Mouse (Mus musculus): ENCODE data around the gene Adgrg6. TPM values are rescaled to one million over a fixed set of nuclear protein-coding genes. Genes with fewer than 3 reads are reported as not detected.

Gene Adgrg6
- polyA plus RNA-seq, 1 experiment = 1.1 TPM

DNA sequence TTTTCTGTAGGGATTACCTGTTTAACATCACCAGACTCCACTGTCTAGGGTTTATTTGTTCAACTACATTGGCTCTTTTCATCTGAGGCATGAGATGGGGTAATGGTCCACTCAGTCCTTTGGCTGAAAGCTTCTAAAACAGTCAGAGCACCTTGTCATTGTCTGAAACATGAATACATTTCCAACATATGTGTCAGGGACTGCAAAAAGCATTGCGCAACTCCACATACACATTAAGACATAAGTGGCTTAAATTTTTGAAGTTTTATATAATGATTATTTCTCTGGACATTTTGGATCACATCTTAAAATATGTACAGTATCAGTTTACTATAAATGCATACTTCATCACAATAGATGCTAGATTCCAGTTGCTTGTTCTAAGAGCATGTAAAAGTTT, 14.8 kb downstream of the Adgrg6 start:
- WGBS = 98% methylated on average over 1 of the region's 1 CpGs
- no peak for DNase-seq
- Histone ChIP-seq H3K4me1 (replicated peaks; ENCODE audit: control insufficient read depth, insufficient read depth, low read length) (no peaks in the 10 kb centered on the region), H3K4me3 (ENCODE audit: control insufficient read depth, insufficient read depth, low read length) (no peak overlapping the region), H3K27ac (ENCODE audit: control insufficient read depth, insufficient read depth, low read length) (no peak overlapping the region), H3K27me3 (ENCODE audit: control insufficient read depth, insufficient read depth, low read length) (no peaks in the 10 kb centered on the region), H3K36me3 (ENCODE audit: control insufficient read depth, insufficient read depth, low read length) (no peaks in the 10 kb centered on the region)
- TF ChIP-seq CTCF (IDR thresholded peaks at IDR 0.05; ENCODE audit: borderline replicate concordance, control insufficient read depth, extremely low read depth, insufficient read depth, low read length, poor library complexity) (no peak), POLR2A (IDR thresholded peaks at IDR 0.05; ENCODE audit: control insufficient read depth, extremely low read depth, insufficient read depth, low read length, poor library complexity) (no peak)

DNA sequence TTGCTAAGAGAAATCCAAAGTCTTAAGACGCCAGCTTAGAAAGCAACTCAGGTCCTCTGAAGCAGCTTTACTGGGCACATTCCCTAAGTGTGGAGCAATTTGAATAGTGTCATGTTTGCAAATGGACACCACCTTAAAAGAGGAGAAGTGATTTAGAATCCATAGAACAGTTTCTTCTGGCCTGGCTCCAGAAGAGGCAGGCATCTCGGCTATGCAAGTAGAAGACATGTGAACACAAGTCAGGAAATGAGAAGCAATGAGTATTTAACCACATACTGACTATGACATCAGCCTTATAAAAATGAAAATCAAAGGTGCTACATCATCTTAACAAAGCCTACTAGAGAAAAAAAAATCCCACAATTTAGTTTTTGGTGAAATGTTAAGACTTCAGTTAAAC, 17.7 kb downstream of the Adgrg6 start:
- Histone ChIP-seq H3K4me3 (ENCODE audit: control insufficient read depth, insufficient read depth, low read length) (no peak overlapping the region), H3K4me1 (replicated peaks; ENCODE audit: control insufficient read depth, insufficient read depth, low read length) (no peaks in the 10 kb centered on the region), H3K27ac (ENCODE audit: control insufficient read depth, insufficient read depth, low read length) (no peak overlapping the region), H3K27me3 (ENCODE audit: control insufficient read depth, insufficient read depth, low read length) (no peaks in the 10 kb centered on the region), H3K36me3 (ENCODE audit: control insufficient read depth, insufficient read depth, low read length) (no peaks in the 10 kb centered on the region)
- WGBS = 72% methylated on average over 2 of the region's 2 CpGs
- TF ChIP-seq CTCF (IDR thresholded peaks at IDR 0.05; ENCODE audit: borderline replicate concordance, control insufficient read depth, extremely low read depth, insufficient read depth, low read length, poor library complexity) = no peak
- TF ChIP-seq POLR2A (IDR thresholded peaks at IDR 0.05; ENCODE audit: control insufficient read depth, extremely low read depth, insufficient read depth, low read length, poor library complexity) = no peak
- no peak for DNase-seq

DNA sequence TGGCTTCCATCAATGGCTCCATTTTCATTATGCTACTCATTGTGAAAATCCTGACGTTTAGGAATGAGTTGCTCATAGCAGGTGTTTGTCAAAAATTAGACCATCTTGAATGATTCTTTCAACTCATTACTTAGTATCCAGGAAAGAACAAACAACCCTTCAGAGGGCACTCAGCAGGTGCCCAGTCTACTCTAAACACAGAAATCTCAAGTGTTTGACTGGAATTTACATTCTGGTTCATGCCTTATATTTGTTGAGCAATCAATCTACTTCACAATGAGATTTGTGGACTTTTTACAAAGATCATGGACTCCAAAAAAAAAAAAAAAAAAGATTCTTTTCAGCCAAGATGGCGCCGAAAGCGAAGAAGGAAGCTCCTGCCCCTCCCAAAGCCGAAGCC, 22.7 kb downstream of the Adgrg6 start:
- DNase-seq = no peak
- Histone ChIP-seq H3K4me3 (ENCODE audit: control insufficient read depth, insufficient read depth, low read length) (no peak overlapping the region), H3K27ac (ENCODE audit: control insufficient read depth, insufficient read depth, low read length) (no peak overlapping the region), H3K27me3 (ENCODE audit: control insufficient read depth, insufficient read depth, low read length) (no peaks in the 10 kb centered on the region), H3K4me1 (replicated peaks; ENCODE audit: control insufficient read depth, insufficient read depth, low read length) (no peaks in the 10 kb centered on the region), H3K36me3 (ENCODE audit: control insufficient read depth, insufficient read depth, low read length) (no peaks in the 10 kb centered on the region)
- 98% methylated on average over 5 of the region's 5 CpGs for WGBS
- TF ChIP-seq POLR2A (IDR thresholded peaks at IDR 0.05; ENCODE audit: control insufficient read depth, extremely low read depth, insufficient read depth, low read length, poor library complexity) = no peak
- no peak for TF ChIP-seq CTCF (IDR thresholded peaks at IDR 0.05; ENCODE audit: borderline replicate concordance, control insufficient read depth, extremely low read depth, insufficient read depth, low read length, poor library complexity)

DNA sequence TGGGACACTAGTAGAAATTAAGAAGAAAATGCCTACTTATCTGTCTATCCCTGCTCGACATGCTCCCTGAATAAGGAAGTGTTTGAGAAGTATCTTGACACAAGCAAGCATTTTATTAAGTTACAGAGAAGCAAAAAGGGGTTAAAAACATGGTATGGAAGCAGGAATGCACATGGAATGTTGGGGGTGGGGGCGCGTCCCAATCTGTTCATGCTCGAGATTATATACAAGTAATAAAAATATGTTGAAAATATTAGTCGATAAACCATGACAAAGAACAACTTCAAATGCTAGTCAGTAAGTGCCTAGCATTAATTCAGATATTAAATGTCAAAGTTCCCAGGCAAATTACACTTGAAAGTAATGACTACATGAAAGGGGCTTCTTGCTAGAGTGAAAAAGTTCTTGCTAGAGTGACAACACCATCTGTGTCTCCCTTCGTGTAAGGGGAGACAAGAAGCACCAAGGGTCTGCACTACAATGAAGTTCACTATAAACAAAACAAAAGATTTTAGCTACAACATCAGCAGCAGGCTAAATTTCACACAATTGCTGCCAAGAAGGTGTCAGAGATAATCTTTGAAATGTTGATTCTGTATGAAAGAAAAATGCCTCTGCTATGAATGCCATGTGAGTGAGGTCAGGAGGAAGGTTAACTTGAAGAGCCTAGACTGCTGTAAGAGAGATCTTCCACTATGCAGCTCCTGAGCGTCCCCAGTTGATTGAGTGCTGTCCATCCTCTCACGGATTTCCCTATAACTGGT, 24.4 kb downstream of the Adgrg6 start:
- 89% methylated on average over 8 of the region's 8 CpGs for WGBS
- TF ChIP-seq POLR2A (IDR thresholded peaks at IDR 0.05; ENCODE audit: control insufficient read depth, extremely low read depth, insufficient read depth, low read length, poor library complexity) (no peak), CTCF (IDR thresholded peaks at IDR 0.05; ENCODE audit: borderline replicate concordance, control insufficient read depth, extremely low read depth, insufficient read depth, low read length, poor library complexity) (no peak)
- no peaks in the 10 kb centered on the region for H3K4me1 ChIP-seq (replicated peaks; ENCODE audit: control insufficient read depth, insufficient read depth, low read length)
- H3K4me3 ChIP-seq (ENCODE audit: control insufficient read depth, insufficient read depth, low read length) = no peak overlapping the region
- no peak overlapping the region for H3K27ac ChIP-seq (ENCODE audit: control insufficient read depth, insufficient read depth, low read length)
- DNase-seq = no peak
- no peaks in the 10 kb centered on the region for H3K36me3 ChIP-seq (ENCODE audit: control insufficient read depth, insufficient read depth, low read length)
- H3K27me3 ChIP-seq (ENCODE audit: control insufficient read depth, insufficient read depth, low read length) = no peaks in the 10 kb centered on the region

DNA sequence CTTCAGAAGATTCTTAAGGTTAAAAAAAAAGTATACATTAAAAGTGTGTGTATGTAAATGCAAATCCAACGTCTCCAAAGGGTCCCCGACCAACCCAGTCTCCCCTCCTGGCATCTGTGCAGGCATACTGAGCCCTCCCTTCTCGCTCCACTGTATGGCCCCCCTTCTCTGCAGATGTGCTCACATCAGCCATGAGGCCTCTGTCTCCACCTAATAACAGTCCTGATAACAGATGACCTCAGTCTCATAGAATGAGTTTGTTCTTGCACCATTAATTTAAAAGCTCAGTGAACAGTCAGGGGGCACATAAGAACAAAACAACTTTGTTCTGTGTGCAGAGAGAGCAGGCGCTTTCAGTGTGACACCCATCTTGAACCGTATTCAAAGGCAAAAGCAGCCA, 27.6 kb downstream of the Adgrg6 start:
- no peak for TF ChIP-seq CTCF (IDR thresholded peaks at IDR 0.05; ENCODE audit: borderline replicate concordance, control insufficient read depth, extremely low read depth, insufficient read depth, low read length, poor library complexity)
- 89% methylated on average over 5 of the region's 5 CpGs for WGBS
- Histone ChIP-seq H3K4me3 (ENCODE audit: control insufficient read depth, insufficient read depth, low read length) (no peak overlapping the region), H3K27me3 (ENCODE audit: control insufficient read depth, insufficient read depth, low read length) (no peaks in the 10 kb centered on the region), H3K4me1 (replicated peaks; ENCODE audit: control insufficient read depth, insufficient read depth, low read length) (no peaks in the 10 kb centered on the region), H3K36me3 (ENCODE audit: control insufficient read depth, insufficient read depth, low read length) (no peaks in the 10 kb centered on the region), H3K27ac (ENCODE audit: control insufficient read depth, insufficient read depth, low read length) (no peak overlapping the region)
- no peak for DNase-seq

DNA sequence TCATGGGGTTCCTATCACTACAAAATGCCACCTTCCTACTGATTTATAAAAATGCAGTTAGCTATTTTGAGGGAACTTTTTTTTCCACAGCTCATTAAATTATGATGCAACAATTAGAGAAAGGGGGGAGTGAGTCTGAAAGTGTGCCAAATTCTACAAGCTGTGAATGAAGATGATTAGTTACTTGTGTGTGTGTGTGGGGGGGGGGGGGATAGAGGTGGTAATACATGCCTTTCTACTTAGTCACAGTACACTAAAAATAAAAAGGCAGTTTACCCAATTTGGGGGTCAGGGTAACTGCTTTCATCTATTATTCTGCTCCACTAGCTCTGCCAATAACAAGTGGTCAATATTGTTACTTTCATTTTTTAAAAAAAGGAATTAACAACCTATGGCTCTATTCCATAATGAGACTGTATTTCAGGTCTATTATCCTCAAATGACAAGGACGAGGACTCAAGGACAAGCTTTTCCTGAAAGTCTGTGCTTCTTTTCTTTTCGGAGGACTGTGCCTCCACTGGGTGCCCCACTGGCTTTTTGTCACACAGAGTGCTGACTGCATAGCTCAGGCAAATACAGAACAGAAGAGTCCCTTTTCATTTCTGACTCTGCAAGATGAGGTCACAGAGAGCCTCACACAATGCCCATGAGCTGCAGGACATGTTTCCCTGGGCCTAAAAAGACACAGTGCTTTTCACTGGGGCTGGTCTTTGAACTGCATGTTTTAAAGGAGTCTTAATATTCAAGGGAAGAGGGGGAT, 33.4 kb downstream of the Adgrg6 start:
- H3K36me3 ChIP-seq (ENCODE audit: control insufficient read depth, insufficient read depth, low read length) = no peaks in the 10 kb centered on the region
- TF ChIP-seq CTCF (IDR thresholded peaks at IDR 0.05; ENCODE audit: borderline replicate concordance, control insufficient read depth, extremely low read depth, insufficient read depth, low read length, poor library complexity) (no peak), POLR2A (IDR thresholded peaks at IDR 0.05; ENCODE audit: control insufficient read depth, extremely low read depth, insufficient read depth, low read length, poor library complexity) (no peak)
- H3K4me3 ChIP-seq (ENCODE audit: control insufficient read depth, insufficient read depth, low read length) = no peak overlapping the region
- H3K27ac ChIP-seq (ENCODE audit: control insufficient read depth, insufficient read depth, low read length) = no peak overlapping the region
- H3K27me3 ChIP-seq (ENCODE audit: control insufficient read depth, insufficient read depth, low read length) = no peaks in the 10 kb centered on the region
- DNase-seq = no peak
- WGBS = 93% methylated on average over 2 of the region's 2 CpGs
- no peaks in the 10 kb centered on the region for H3K4me1 ChIP-seq (replicated peaks; ENCODE audit: control insufficient read depth, insufficient read depth, low read length)

Data from thymus, adult 2 months (tissue).